Mouse (Mus musculus): ENCODE results near the gene Gm42417. TPM values are rescaled to one million over a fixed set of nuclear protein-coding genes. Genes with fewer than 3 reads are reported as not detected.

The Gm42417 gene
- polyA plus RNA-seq, 1 experiment = not detected

DNA sequence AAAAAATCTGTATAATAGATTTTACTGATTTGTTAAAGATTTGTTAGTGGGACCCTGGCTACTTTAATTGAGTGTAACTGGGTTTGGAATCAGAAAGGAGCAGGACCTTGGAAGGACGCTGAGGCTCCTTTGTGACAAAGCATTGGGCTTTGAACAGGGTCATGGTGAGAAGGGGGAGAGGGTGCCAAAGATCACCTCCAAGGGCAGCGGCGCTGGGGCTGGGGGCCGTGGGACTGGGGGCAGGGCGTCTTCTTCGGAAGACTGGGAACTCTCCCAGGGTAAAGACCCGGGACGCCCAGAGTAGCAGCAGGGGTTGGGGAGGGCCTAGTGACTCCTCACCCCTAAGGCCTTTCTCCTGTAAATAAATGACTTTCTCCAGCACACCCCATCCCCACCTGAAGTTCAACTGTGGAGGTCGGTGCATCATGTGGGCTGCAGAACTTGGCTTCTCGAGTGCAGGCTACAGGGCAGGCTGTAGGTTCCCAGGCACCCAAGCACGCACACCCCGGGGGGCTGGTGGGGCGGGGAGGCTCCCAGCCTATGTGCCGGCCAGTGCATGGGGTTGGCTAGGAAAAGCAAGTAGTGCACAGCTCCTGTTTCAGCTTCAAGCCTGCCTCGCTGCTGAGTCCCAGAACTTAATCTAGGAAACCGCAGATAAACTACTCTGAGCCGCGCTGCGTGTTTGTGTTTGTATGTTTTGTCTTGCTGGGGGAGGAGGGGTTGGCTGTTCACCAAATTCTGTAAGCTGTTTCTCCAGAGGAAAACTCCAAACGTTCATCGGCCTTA, 28.8 kb upstream of the Gm42417 start:
- H3K27ac ChIP-seq (ENCODE audit: control insufficient read depth, insufficient read depth, low read length) = no peak overlapping the region
- no peaks in the 10 kb centered on the region for H3K36me3 ChIP-seq (ENCODE audit: control insufficient read depth, insufficient read depth, low read length)
- H3K4me1 ChIP-seq (replicated peaks; ENCODE audit: control insufficient read depth, insufficient read depth, low read length) = no peaks in the 10 kb centered on the region
- WGBS = 91% methylated on average over 21 of the region's 21 CpGs
- no peak overlapping the region for H3K4me3 ChIP-seq (ENCODE audit: control insufficient read depth, insufficient read depth, low read length)
- H3K27me3 ChIP-seq (ENCODE audit: control insufficient read depth, insufficient read depth, low read length) = no peaks in the 10 kb centered on the region
- TF ChIP-seq POLR2A (IDR thresholded peaks at IDR 0.05; ENCODE audit: control insufficient read depth, extremely low read depth, insufficient read depth, low read length, poor library complexity) = no peak
- TF ChIP-seq CTCF (IDR thresholded peaks at IDR 0.05; ENCODE audit: borderline replicate concordance, control insufficient read depth, extremely low read depth, insufficient read depth, low read length, poor library complexity) = no peak
- no peak for DNase-seq

DNA sequence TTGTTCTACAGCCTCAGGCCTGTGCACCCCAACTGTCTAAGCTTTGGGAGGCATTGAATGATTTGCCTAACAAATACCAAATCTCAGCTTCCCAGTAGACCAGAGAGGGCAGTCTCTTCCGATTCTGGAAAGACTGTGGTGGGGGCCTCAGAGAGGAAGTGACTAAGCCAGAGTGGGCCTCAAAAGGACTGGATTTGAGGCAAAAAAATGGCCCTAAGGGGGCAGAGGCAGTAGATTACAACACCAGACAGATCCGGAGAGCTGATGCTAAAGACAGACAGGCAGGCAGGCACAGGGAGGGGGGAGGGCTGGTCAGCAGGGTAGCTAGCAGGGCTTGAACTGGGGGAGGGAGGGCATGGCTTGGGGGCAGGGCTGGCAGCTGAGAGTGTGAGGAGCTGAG, 27.2 kb upstream of the Gm42417 start:
- Histone ChIP-seq H3K27ac (ENCODE audit: control insufficient read depth, insufficient read depth, low read length) (no peak overlapping the region), H3K4me1 (replicated peaks; ENCODE audit: control insufficient read depth, insufficient read depth, low read length) (no peaks in the 10 kb centered on the region), H3K27me3 (ENCODE audit: control insufficient read depth, insufficient read depth, low read length) (no peaks in the 10 kb centered on the region), H3K4me3 (ENCODE audit: control insufficient read depth, insufficient read depth, low read length) (no peak overlapping the region), H3K36me3 (ENCODE audit: control insufficient read depth, insufficient read depth, low read length) (no peaks in the 10 kb centered on the region)
- DNase-seq = no peak
- TF ChIP-seq POLR2A (IDR thresholded peaks at IDR 0.05; ENCODE audit: control insufficient read depth, extremely low read depth, insufficient read depth, low read length, poor library complexity) (no peak), CTCF (IDR thresholded peaks at IDR 0.05; ENCODE audit: borderline replicate concordance, control insufficient read depth, extremely low read depth, insufficient read depth, low read length, poor library complexity) (no peak)
- 71% methylated on average over 2 of the region's 2 CpGs for WGBS

DNA sequence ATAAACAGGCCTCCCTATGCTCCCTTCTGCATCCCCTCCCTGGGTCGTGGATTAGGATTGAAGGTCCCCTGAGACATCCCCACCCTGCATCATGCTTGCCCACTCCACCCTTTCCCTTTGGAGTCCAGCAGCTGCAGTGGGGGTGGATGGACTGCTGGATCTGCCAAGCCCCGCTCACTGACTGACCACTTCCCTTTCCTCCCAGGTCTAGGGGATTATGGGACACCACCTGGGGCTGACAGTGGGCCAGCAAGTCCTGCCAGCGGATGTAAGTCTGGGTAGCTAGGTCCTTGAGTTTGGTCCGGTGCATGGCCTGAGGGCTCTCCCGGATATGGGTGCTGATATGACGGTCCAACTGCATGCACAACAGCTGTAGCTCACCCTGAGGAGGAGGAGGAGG, 24.9 kb upstream of the Gm42417 start:
- Histone ChIP-seq H3K4me1 (replicated peaks; ENCODE audit: control insufficient read depth, insufficient read depth, low read length) (peaks cover 8% of the 10 kb centered on the region; the same call in 1 of the 2 replicates), H3K27me3 (ENCODE audit: control insufficient read depth, insufficient read depth, low read length) (no peaks in the 10 kb centered on the region), H3K36me3 (ENCODE audit: control insufficient read depth, insufficient read depth, low read length) (no peaks in the 10 kb centered on the region), H3K4me3 (ENCODE audit: control insufficient read depth, insufficient read depth, low read length) (no peak overlapping the region), H3K27ac (ENCODE audit: control insufficient read depth, insufficient read depth, low read length) (no peak overlapping the region)
- TF ChIP-seq POLR2A (IDR thresholded peaks at IDR 0.05; ENCODE audit: control insufficient read depth, extremely low read depth, insufficient read depth, low read length, poor library complexity) = no peak
- no peak for TF ChIP-seq CTCF (IDR thresholded peaks at IDR 0.05; ENCODE audit: borderline replicate concordance, control insufficient read depth, extremely low read depth, insufficient read depth, low read length, poor library complexity)
- WGBS = 64% methylated on average over 6 of the region's 6 CpGs
- DNase-seq = no peak

DNA sequence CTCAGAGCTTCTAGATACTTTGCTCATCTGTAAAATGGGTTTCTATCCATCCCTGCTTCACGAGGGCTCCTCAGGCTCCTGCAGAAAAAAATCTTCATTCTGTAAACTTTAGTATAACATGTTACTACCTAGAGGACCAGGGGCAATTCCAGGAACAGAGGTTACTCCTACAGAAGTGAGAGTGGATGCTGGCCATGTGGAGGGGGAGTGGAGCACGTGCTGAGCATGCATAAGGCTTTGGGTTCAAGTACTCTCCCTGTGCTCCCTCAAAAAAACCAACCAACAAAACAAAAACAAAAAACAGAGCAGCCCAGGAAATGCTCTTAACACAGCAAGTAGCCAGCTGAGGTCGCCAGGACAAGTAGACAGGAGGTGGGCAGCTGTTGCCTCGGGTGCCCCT, 24.4 kb upstream of the Gm42417 start:
- no peaks in the 10 kb centered on the region for H3K36me3 ChIP-seq (ENCODE audit: control insufficient read depth, insufficient read depth, low read length)
- no peak overlapping the region for H3K27ac ChIP-seq (ENCODE audit: control insufficient read depth, insufficient read depth, low read length)
- no peak overlapping the region for H3K4me3 ChIP-seq (ENCODE audit: control insufficient read depth, insufficient read depth, low read length)
- H3K4me1 ChIP-seq (replicated peaks; ENCODE audit: control insufficient read depth, insufficient read depth, low read length) = peaks cover 12% of the 10 kb centered on the region
- no peak for DNase-seq
- TF ChIP-seq CTCF (IDR thresholded peaks at IDR 0.05; ENCODE audit: borderline replicate concordance, control insufficient read depth, extremely low read depth, insufficient read depth, low read length, poor library complexity) (no peak), POLR2A (IDR thresholded peaks at IDR 0.05; ENCODE audit: control insufficient read depth, extremely low read depth, insufficient read depth, low read length, poor library complexity) (no peak)
- H3K27me3 ChIP-seq (ENCODE audit: control insufficient read depth, insufficient read depth, low read length) = no peaks in the 10 kb centered on the region; the same call in 1 of the 2 replicates
- WGBS = 75% methylated on average over 4 of the region's 4 CpGs

DNA sequence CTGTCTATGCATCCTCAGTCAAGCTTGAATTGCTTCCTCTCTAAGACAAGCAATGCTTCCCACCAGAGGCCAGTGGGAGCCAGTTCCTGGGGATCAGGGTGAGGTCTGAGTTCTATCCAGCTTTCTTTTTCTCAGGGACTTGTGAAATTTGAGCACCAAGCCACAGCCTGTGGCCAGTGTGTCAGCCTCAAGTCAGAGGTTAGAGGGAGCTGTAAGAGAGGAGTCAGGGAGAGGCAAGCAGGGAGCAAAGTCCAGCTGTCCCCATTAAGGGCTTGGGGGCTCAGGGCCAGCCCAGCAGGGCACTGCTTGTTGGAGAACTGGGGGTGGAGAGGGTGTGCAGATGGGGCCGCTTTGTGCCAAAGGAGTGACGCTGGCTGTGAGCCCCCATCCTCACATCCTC, 24.0 kb upstream of the Gm42417 start:
- no peak for DNase-seq

DNA sequence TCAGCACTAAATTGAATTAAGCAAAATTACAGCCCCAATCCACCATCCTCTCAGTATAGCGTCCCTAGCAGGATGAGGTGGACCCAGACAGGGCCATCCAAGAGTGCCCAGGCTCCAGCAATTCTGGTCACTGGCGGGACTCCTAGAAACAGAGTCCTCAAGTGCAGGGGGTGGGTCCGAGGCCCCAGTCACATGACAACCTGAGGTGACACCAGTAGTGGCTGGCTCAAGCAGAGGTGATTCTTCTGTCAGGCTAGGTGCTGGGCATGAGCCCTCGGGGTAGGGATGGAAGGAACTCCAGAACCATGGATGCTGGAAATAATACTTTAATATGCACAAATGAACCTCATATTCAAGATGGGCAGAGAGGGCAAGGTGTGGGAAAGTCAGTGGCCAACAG, 23.2 kb upstream of the Gm42417 start:
- Histone ChIP-seq H3K36me3 (ENCODE audit: control insufficient read depth, insufficient read depth, low read length) (no peaks in the 10 kb centered on the region), H3K27ac (ENCODE audit: control insufficient read depth, insufficient read depth, low read length) (no peak overlapping the region), H3K4me3 (ENCODE audit: control insufficient read depth, insufficient read depth, low read length) (no peak overlapping the region), H3K4me1 (replicated peaks; ENCODE audit: control insufficient read depth, insufficient read depth, low read length) (peaks cover 20% of the 10 kb centered on the region), H3K27me3 (ENCODE audit: control insufficient read depth, insufficient read depth, low read length) (no peaks in the 10 kb centered on the region; the same call in 1 of the 2 replicates)
- WGBS = 95% methylated on average over 4 of the region's 4 CpGs
- DNase-seq = no peak
- TF ChIP-seq POLR2A (IDR thresholded peaks at IDR 0.05; ENCODE audit: control insufficient read depth, extremely low read depth, insufficient read depth, low read length, poor library complexity) (no peak), CTCF (IDR thresholded peaks at IDR 0.05; ENCODE audit: borderline replicate concordance, control insufficient read depth, extremely low read depth, insufficient read depth, low read length, poor library complexity) (no peak)

More for the DNA sequence above, 24.0 kb upstream of the Gm42417 start:
- H3K4me1 ChIP-seq (replicated peaks; ENCODE audit: control insufficient read depth, insufficient read depth, low read length) = peaks cover 15% of the 10 kb centered on the region
- WGBS = 93% methylated on average over 2 of the region's 2 CpGs
- no peak overlapping the region for H3K27ac ChIP-seq (ENCODE audit: control insufficient read depth, insufficient read depth, low read length)
- no peaks in the 10 kb centered on the region for H3K36me3 ChIP-seq (ENCODE audit: control insufficient read depth, insufficient read depth, low read length)
- TF ChIP-seq CTCF (IDR thresholded peaks at IDR 0.05; ENCODE audit: borderline replicate concordance, control insufficient read depth, extremely low read depth, insufficient read depth, low read length, poor library complexity) (no peak), POLR2A (IDR thresholded peaks at IDR 0.05; ENCODE audit: control insufficient read depth, extremely low read depth, insufficient read depth, low read length, poor library complexity) (no peak)
- no peaks in the 10 kb centered on the region; the same call in 1 of the 2 replicates for H3K27me3 ChIP-seq (ENCODE audit: control insufficient read depth, insufficient read depth, low read length)
- H3K4me3 ChIP-seq (ENCODE audit: control insufficient read depth, insufficient read depth, low read length) = no peak overlapping the region
